11 mouse cellular contexts compared by ENCODE assay signal in the genomic region with DNA sequence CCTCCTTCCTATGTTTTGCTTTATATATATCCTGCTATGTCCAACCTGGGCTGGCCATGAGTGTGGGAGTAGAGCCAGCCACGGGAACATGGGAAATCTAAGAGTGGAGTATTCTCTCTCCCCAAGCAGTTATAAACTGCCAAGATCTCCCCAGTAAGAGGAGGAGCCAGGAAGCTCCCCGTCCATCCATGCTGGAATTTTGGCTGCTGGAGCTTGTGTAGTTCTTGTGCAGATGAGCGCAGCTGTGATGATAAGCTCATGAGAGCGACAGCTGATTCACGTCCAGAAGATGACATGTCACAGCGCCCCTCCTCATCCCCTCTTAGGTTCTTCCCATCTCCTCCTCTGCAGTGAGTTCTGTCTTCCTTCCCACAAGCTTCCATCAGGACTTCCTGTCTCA.
DNase-seq lines count a peak whose midpoint lies in the region; ATAC-seq and TF ChIP-seq lines count a peak whose summit lies in the region.
"Had no signal": no experiment of that assay in that cellular context is flagged by ENCODE, and none has a peak within 500 bp of the region (broad histone marks: within the 10 kb centered on the region; RNA-seq: fewer than 3 reads in every experiment).

No protein-coding gene starts in this region.

- ATAC-seq in lung, embryonic 14.5 days (ENCODE audit: insufficient read depth) = peak; percentile 95
- ATAC-seq in stomach, embryonic 15.5 days (ENCODE audit: insufficient read depth, low FRiP score, low read depth) = peak; percentile 84; the same call in 1 of the 2 replicates

- DNase-seq in lung, embryonic 14.5 days = peak; percentile 93
- no peak for DNase-seq in lung, adult 2 months
- peak; percentile 64 for DNase-seq in heart, postnatal 4 days
- DNase-seq in kidney, postnatal 36 days = peak; percentile 16 to 19
- DNase-seq in cerebellum, adult 2 months = no peak
- no peak for DNase-seq in testis, postnatal 10 days (ENCODE audit: low spot score)
- DNase-seq in frontal cortex, postnatal 36 days (ENCODE audit: low spot score in 2 of 2) = no peak
- DNase-seq: spleen, adult 18-20 months had no signal

- TF ChIP-seq CTCF in lung, embryonic 14.5 days (IDR thresholded peaks at IDR 0.05; ENCODE audit: low read depth) = no peak
- TF ChIP-seq CTCF in lung, adult 2 months (IDR thresholded peaks at IDR 0.05; ENCODE audit: insufficient read depth, low read length) = no peak
- TF ChIP-seq CTCF in cerebellum, adult 2 months (IDR thresholded peaks at IDR 0.05; ENCODE audit: borderline replicate concordance, insufficient read depth, low read depth, low read length) = no peak

- no peaks in the 10 kb centered on the region for H3K36me3 ChIP-seq in lung, embryonic 14.5 days (ENCODE audit: insufficient read depth)
- H3K36me3 ChIP-seq in stomach, embryonic 15.5 days = no peaks in the 10 kb centered on the region
- H3K36me3 ChIP-seq: limb, embryonic 12.5 days had no signal

- no peak for TF ChIP-seq POLR2A in lung, adult 2 months (IDR thresholded peaks at IDR 0.05; ENCODE audit: borderline replicate concordance, extremely low read depth, low read depth, low read length)
- no peak for TF ChIP-seq POLR2A in cerebellum, adult 2 months (IDR thresholded peaks at IDR 0.05; ENCODE audit: borderline replicate concordance, insufficient read depth, low read length)

- peaks cover 5% of the 10 kb centered on the region; the same call in 1 of the 2 replicates for H3K4me1 ChIP-seq in lung, embryonic 14.5 days (ENCODE audit: insufficient read depth)
- H3K4me1 ChIP-seq in lung, adult 2 months (ENCODE audit: control insufficient read depth, insufficient read depth, low read length) = no peaks in the 10 kb centered on the region
- H3K4me1 ChIP-seq in stomach, embryonic 15.5 days = no peaks in the 10 kb centered on the region
- H3K4me1 ChIP-seq in cerebellum, adult 2 months (ENCODE audit: control insufficient read depth, insufficient read depth, low read length) = no peaks in the 10 kb centered on the region
- H3K4me1 ChIP-seq: limb, embryonic 12.5 days had no signal

- H3K4me3 ChIP-seq in lung, embryonic 14.5 days (ENCODE audit: low read depth, low read length) = no peak overlapping the region
- H3K4me3 ChIP-seq in lung, adult 2 months (replicated peaks; ENCODE audit: extremely low read depth, low read depth, low read length) = no peak overlapping the region
- H3K4me3 ChIP-seq in stomach, embryonic 15.5 days (replicated peaks) = no peak overlapping the region
- H3K4me3 ChIP-seq in cerebellum, adult 2 months (replicated peaks; ENCODE audit: insufficient read depth, low read depth, low read length) = no peak overlapping the region
- H3K4me3 ChIP-seq: layer of hippocampus, adult 2 months; limb, embryonic 12.5 days had no signal

- H3K9me3 ChIP-seq in lung, embryonic 14.5 days (ENCODE audit: low read depth, low read length) = no peaks in the 10 kb centered on the region
- H3K9me3 ChIP-seq in stomach, embryonic 15.5 days = no peaks in the 10 kb centered on the region
- H3K9me3 ChIP-seq: limb, embryonic 12.5 days had no signal

- H3K9ac ChIP-seq in lung, embryonic 14.5 days = no peak overlapping the region
- H3K9ac ChIP-seq in stomach, embryonic 15.5 days = no peak overlapping the region
- H3K9ac ChIP-seq: limb, embryonic 12.5 days had no signal

- H3K27me3 ChIP-seq in lung, embryonic 14.5 days (ENCODE audit: insufficient read depth, low read length) = no peaks in the 10 kb centered on the region
- no peaks in the 10 kb centered on the region for H3K27me3 ChIP-seq in stomach, embryonic 15.5 days (replicated peaks)
- 0 out of 2 replicates have a peak, but pooled peaks cover 1% of the 10 kb centered on the region for H3K27me3 ChIP-seq in cerebellum, adult 2 months (ENCODE audit: control insufficient read depth, insufficient read depth, low read length)
- H3K27me3 ChIP-seq: limb, embryonic 12.5 days had no signal

- H3K4me2 ChIP-seq in lung, embryonic 14.5 days = no peak overlapping the region; the same call in 1 of the 2 replicates
- no peak overlapping the region for H3K4me2 ChIP-seq in stomach, embryonic 15.5 days
- H3K4me2 ChIP-seq: limb, embryonic 12.5 days had no signal

- H3K27ac ChIP-seq in lung, embryonic 14.5 days (ENCODE audit: low read depth) = peak overlapping the region; percentile 21; the same call in 1 of the 2 replicates
- H3K27ac ChIP-seq in stomach, embryonic 15.5 days = no peak overlapping the region; the same call in 1 of the 2 replicates
- no peak overlapping the region for H3K27ac ChIP-seq in cerebellum, adult 2 months (ENCODE audit: insufficient read depth, low read length)
- H3K27ac ChIP-seq: layer of hippocampus, adult 2 months; limb, embryonic 12.5 days had no signal

- 35% methylated on average over 6 of the region's 6 CpGs for WGBS in lung, embryonic 14.5 days
- 41% methylated on average over 6 of the region's 6 CpGs for WGBS in lung, adult 2 months
- WGBS in stomach, embryonic 15.5 days = 41% methylated on average over 6 of the region's 6 CpGs
- WGBS in cerebellum, adult 2 months = 31% methylated on average over 6 of the region's 6 CpGs

Comparison
In these comparisons a context has a peak if more than half of its experiments do, and no peak if none do; other contexts are left out.
1. DNase-seq: peak in lung, embryonic 14.5 days (single experiment), heart, postnatal 4 days (single experiment) and kidney, postnatal 36 days (2 of 2); none in lung, adult 2 months (single experiment), cerebellum, adult 2 months (0 of 2), testis, postnatal 10 days (single experiment) and frontal cortex, postnatal 36 days (0 of 2).